Mouse (Mus musculus): ENCODE measurements around the gene Anapc15-ps.

The Anapc15-ps gene

DNA sequence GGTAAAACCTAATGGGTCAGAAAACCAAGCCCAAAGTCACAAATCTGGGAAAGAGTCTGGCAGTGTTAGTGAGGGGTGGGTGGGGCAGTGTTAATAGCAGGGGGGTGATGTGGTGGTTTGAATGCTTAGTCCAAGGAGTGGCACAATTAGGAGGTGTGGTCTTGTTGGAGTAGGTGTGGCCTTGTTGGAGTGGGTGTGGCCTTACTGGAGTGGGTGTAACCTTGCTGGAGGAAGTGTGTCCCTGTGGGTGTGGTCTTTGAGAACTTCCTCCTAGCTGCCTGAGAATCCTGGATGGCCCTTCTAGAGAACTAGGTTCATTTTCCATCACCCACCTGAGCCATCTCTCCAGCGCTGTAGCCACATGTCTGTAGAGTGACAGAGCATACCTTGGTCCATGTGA, 16.6 kb upstream of the Anapc15-ps start:
- peak; percentile 16 for DNase-seq (ENCODE audit: low read depth, low spot score)

DNA sequence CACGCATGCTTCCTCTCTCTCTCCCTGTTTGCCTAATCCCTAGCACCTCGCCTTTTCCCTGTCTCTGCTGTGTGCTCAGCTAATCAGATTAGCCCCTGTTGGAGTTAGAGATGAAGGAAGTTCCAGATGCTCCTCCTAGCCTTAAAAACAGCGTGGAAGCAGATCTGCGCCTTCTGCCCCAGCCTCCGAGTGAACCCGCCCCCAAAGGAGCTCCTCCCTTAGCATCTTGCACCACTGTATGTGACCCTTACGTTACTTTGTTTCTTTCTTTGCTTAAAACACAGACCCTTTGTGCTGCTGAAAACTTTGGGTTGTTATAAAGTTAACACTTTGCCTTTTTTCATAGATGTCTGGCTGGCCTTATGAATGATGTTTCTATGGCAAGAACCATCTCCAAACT, 15.8 kb upstream of the Anapc15-ps start:
- DNase-seq (ENCODE audit: low read depth, low spot score): no peak

DNA sequence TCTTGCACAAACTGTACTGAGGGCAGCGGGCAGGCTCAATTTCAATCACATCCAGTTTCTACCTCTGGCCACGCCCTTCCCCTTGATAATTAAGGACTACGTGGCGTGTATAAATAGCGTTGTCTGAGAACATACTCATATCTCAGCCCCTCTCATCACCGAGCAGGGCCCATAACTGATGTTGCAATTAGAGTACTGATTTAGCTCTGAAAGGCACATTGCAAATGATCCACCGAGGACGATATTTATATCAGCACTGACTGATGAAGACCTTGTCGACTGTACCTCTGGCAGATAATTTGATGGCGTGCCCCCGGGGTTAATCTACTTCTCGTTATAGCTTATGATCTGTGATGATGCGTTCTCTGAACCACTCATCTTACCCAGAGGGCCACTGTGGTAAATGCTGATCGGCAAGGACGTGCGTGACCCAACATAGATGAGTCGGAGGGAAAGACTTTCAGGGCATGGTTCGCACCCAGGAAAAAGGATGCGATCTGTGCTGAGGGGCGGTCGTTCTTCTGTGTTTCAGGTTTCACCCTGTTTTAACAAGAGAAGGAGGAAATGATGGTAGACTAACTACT, 14.4 kb upstream of the Anapc15-ps start:
- no peak for DNase-seq (ENCODE audit: low read depth, low spot score)

DNA sequence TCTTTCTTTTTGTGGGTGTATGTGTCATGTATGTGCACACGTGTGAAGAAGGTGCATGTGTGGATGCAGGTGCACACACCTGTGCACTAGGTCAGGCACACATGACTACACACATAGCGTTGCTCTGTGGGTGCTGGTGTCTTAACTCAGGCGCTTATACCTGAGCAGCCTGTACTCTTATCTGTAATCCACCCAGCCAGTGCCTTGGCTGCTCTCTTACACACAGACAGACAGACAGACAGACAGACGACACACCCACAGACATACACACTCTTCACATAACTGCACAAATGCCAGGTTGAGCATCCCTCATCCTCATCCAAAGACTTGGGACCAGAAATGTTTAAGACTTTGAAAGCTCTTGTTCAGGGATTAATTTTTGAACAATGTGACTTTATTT, 12.8 kb upstream of the Anapc15-ps start:
- no peak for DNase-seq (ENCODE audit: low read depth, low spot score)

DNA sequence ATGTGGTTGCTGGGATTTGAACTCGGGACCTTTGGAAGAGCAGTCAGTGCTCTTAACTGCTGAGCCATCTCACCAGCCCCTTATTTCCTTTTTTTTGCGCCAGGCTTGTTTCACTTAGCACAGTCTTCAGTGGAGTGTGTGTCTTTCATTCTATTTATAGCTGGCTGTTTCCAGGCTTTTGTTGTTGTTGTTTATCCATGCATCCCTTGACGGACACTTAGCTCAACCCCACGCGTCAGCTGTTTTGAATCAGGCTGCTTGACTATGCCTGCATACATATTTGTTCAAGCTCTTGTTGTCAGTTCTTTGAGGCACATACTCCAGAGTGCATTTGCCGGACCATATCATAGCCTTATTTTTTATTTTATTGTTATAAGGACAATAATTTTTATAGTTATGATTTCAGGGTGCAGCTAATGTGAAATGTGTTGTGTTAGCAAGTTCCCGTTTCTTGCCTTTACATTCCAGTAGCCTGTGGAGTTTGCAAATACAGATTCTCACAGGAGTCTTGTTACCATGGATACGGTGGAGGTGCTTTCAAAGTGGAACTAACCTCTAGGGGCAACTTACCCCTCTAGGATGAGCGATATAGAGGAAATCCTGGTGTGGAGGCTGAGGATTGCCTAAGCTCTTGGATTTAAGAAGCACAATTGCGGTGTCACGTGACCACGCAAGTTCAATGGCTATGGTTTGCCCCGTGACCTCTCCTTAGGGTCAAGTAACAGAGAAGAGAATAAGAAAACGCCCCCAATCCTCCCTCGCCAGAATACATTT, 11.7 kb upstream of the Anapc15-ps start:
- DNase-seq (ENCODE audit: low read depth, low spot score): no peak

DNA sequence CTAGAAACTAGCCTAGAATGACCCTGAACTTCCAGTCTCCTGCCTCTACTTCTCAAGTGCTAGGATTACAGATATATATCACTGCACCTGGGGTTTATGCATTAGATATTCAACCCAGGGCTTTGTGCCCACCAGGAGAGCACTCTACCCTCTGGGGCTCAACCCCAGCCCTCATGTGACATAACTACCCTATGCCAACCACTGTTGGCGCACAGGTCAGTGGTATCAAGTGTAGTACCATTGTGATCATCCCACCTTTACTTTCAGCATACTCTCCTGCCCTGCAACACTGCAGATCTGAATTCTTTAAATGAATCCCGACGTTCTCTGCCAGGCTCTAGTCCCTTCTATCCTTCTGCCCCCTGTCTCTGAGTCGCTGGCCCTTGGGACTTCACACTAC, 11.0 kb upstream of the Anapc15-ps start:
- DNase-seq (ENCODE audit: low read depth, low spot score): no peak

DNA sequence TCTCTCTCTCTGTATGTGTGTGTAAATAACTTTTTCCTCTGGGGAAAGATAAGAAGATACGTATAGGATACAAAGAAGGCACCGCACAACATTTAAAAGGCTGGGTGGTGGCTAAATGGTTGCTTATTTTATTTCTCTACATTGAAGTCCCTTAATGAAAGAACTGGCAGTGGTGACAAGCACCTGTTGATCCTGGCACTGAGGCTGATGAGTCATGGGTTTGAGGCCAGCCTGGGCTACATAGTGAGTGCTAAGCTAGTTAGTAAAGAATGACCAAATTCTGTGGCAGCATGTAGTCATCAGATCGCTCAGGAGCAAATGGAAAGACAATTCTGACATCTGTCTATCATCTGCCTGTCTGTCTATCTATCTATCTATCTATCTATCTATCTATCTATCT, 10.5 kb upstream of the Anapc15-ps start:
- no peak for DNase-seq (ENCODE audit: low read depth, low spot score)

DNA sequence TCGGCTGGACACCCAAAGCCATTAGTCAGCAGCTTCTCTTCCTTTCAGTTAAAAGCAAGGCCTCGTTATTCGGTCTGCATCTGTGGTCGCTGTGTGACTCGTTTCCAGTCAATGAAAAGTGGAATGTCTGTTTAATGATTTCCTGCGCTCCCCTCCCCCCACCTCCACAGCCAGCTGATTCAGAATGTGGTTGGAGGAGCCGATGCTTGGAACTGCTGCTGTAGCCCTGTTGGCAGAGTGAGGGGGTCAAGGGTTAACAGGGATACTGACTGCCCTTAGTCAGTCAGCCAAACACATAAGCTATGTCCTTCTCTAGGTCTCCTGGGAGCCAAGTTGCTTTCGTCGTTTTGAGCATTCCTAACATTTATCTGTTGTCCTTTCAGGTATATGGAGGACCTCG, 9.7 kb upstream of the Anapc15-ps start:
- no peak for DNase-seq (ENCODE audit: low read depth, low spot score)

DNA sequence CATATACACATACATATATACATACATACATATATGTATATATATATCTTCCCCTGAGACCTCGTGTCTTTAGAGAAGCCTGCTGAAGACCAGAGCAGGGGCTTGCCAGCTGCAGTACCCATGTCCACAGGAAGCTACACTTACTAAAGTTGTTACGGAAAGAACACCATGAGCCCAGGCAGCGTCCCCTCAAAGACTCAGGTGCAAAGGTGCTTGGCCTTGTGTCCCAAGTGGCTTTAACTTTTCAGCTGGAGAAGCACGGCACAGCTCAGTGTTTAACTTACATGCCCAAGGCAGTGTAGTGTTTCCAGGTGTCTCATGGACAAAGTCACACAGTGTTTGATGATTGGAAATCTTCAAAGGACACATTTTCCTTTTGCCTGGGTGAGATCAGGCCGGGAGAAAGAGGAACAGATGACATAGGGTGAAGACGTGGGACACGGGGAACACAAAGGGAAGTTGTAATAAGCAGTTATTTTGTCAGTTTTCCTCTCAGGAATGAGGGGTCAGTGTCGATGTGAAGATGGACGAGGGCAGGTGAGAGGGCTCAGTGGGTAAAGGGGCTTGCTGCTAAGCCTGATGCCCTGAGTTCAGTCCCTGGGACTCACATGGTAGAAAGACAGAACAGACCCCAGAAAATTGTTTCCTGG, 9.0 kb upstream of the Anapc15-ps start:
- DNase-seq (ENCODE audit: low read depth, low spot score): no peak

DNA sequence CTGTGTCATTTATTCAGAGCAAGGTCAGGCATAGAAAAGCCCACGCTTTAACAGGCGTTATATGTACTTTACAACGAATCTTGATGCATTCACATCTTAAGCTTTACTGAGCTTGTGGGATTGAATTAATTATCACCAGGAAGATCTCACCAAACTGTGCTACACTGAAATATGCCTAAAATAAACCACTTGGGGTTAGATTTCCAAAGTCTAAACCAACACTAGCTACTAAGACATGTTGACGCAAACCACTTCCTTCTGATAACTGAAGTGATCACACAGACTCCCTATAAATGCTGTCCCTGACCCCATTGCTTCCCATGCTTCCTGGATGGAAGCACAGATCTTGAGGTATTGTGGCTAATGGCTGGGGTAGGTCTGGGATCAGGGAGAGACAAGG, 8.2 kb upstream of the Anapc15-ps start:
- no peak for DNase-seq (ENCODE audit: low read depth, low spot score)

DNA sequence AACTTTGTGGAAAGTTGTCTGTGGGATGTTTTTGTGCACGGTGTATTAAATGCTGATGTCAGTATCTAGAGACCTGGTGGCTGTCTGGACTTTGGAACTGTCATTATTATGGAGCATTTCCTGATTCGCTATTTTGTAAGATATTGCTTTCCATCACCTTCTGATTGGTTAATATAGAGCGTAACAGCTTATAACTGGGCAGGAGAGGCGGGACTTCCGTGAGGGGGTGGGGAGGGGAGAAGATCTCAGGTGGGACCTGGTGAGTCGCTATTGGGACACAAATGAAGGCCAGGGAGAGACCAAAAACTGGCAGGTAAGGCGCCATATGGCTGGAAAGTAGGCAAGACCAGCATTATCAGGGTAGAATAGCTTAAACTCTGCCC, 7.8 kb upstream of the Anapc15-ps start:
- no peak for DNase-seq (ENCODE audit: low read depth, low spot score)

DNA sequence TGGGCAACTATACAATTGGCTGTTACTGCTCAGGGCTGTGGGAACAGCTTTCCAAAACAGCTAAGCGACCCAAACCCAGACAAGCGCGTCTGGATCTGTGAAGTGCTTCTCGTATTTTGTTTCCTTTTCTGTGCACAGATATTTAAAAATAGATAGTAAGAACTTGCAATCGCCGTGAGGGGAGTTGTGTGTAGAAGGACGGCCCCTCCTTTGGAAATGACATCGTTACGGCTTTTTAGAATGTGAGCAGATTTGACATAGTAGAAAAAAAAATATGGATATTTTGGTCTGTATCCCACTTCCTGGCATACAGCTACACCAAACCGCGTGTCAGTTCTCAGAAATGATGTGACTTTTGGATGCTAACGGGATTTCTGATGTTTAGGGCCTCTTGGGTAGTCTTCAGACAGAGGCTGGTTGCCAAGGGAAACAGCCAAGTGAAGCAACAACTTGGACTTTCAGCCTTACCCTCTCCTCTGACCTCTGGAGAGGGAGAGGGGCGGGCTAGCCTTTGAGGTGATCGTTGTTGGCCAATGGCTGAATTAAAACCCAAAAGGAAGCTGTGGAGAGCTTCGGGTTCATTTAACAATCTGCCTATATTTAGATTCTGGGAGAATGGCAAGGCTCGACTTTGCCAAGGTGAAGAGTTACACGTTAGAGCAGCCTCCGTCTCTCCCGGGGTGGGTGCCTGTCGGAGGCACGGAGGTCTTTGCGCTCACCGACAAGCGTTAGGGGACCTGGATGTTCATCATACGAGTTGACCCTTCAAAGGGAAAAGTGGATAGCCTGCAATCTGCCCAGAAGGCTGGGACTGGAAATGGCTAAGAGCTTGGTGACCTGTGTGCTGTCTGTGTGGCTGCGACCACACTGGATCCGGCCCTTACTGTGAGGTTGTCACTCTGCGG, 7.2 kb upstream of the Anapc15-ps start:
- no peak for DNase-seq (ENCODE audit: low read depth, low spot score)

DNA sequence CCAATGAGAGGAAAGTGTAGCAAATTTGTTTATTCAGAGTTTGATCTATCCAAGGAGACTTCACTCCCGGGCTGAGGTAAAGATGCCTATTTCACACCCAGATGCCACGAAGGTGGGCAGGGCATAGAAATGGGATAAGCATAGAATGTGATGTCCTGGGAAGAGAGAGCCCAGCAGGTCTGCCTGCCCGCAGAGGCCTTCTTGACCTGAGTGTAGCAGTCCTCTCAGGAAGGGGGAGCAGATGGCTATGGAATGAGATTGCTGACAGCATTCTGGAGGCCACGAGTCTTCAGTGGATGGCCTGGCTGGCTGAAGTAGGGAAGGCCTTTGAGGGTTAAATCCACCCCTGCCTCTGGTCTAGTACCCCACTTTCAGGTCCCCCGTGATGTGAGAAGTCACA, 5.9 kb upstream of the Anapc15-ps start:
- no peak for DNase-seq (ENCODE audit: low read depth, low spot score)

DNA sequence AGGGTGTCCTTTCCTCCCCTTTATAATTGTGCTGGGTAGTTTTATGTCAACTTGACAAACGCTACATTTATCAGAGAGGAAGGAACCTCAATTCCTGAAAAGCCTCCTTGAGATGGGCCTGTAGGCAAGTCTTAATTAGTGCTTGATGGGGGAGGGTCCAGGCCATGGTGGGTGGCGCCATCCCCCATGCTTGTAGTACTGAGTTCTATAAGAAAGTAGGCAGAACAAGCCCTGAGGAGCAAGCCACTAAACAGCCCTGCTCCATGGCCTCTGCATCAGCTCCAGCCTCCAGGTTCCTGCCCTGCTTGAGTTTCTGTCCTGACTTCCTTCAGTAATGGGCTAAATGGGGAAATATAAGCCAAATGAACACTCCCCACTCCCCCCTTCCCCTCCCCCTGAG, 5.4 kb upstream of the Anapc15-ps start:
- no peak for DNase-seq (ENCODE audit: low read depth, low spot score)

DNA sequence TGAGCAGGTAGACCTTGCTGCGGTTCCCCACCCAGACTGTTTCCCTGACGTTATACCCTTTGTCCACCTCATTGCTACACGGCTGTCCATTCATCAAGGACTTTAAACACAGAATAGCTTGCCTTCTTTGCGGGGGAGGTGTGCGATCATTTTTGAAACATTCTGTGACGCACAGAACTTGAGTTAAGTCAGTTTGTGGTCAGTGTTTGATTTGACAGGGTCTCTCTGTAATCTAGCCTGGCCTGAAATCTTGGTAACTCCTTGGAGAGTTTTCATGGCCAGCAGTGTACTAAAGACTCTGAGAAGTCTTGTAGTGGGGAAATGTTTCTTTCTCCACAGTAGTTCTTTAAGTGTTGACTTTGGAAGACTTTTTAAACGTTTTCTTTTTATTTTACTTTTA, 5.0 kb upstream of the Anapc15-ps start:
- DNase-seq (ENCODE audit: low read depth, low spot score): no peak

DNA sequence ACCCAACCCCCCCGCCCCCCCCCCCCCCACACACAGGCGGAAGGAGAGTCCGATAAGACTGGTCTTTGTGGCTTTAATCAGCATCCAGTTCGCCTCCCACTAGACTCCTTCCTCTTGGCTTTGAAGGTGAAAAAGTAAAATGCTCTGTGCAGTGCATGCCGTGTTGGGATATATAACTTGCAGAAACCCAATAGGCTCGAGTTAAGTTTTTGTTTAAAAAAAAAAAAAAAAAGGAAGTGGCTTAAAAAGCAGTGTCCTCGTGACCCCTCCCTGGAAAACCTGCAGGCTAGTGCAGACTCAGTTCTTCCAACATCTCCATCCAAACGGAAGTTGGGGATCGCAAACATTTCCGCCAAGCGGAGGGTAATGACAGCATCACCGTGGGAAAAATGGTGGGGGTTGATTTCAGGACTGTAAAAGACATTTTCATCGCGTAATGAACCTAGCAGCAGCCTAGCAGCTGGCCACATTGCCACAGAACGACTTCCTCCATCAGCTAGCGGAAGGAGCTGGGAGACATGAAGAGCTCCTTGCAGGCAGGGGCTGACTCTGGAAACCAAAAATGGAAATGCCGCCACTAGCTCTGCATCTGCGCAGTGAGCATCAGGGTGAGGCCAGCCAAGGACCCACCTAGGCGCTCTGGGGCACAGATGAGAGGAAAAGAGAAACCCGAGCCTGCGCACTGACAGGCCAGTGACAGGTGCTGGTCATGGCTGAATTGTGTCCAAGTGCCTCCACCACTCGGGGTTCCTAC, 4.3 kb upstream of the Anapc15-ps start:
- no peak for DNase-seq (ENCODE audit: low read depth, low spot score)

DNA sequence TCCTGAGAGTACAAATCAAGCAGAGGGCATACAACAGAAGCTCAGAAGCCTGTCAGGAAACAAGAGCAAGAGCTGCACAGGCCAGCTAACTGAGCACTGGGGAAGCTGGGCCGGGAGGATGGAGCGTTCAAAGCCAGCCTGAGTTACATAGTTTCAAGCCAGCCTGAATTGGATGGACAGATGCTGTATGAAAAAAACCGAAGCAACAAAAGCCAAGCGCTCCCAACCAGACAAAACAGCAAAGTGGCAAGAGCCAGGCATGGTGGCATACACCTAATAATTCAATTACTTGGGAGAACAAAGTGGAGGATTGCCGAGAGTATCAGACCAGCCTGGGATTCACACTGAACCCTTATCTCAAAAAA, 3.7 kb upstream of the Anapc15-ps start:
- no peak for DNase-seq (ENCODE audit: low read depth, low spot score)

DNA sequence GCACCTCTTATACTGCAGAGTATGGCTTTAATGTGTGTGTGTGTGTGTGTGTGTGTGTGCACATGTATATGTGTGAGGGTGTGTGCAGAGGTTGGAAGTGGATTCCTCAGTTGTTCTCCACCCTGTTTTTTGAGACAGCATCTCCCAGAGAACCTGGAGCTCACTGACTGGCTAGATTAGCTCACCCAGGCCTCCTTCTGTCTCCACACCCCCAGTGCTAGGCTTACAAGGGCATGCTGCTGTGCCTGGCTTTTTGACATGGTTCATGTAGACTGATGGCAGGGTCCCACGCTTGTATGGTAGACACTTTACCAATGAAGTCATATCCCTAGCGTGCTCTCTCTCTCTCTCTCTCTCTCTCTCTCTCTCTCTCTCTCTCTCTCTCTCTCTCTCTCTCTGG, 3.1 kb upstream of the Anapc15-ps start:
- DNase-seq (ENCODE audit: low read depth, low spot score): no peak

DNA sequence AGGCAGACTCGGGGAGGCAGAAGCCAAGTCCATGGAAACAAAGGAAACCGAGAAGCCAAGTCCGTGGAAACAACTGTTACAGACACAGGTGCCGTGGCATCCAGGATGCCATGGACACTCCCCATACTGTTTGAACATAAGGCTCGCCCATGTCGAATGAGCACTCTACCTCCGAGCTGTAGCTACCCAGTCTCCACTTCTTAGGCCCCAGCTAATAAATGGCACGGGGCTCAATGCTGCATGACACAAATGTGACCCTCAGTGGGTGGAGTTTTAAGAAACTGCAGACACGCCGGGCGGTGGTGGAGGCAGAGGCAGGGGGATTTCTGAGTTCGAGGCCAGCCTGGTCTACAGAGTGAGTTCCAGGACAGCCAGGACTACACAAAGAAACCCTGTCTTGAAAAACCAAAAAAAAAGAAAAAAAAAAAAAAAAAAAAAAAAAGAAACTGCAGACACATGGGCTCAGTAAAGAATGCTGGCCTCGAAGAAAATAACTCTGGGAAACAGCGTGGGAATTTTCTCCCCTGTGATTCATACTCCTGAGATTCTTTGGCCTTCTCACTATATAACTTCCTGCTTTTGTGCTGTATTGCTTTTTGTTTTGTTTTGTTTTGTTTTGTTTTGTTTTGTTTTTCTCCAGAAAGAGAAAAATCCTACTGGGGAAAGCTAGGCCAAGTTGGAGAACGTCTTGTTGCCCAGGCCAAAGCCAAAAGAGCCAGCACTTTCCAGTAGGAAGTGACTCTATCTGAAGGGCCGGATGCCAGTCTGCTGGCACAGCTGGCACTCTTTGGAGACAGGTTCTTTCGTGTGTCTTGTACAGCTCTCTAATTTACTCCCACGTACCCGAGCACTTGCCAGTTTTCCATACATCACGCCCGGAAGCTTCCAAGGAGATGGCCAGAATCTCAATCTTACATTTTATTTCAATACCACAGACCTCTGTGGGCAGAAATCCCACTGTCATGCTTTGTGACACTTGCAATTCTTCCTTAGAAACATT, 2.2 kb downstream of the Anapc15-ps start:
- DNase-seq (ENCODE audit: low read depth, low spot score): no peak

DNA sequence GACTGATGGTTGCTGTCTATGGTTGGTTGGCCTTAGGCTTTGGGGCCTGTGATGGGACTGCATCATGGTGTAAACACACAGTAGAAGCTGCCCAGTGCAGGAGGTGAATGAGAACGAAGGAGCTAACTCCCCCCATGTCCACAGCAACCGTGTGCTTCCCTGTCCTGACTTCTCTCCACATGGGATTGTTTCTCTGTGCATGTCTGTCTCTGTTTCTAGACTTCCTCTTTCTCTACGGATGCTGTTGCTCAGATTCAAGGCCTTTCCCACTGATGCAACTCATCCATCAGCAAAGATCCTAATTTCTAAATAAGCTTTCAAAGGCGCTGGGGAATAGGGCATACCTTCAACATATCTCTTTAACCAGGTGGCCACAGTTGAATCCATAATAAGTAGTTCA, 3.4 kb downstream of the Anapc15-ps start:
- no peak for DNase-seq (ENCODE audit: low read depth, low spot score)

Measured in c-Kit-negative CD71-positive TER-119-positive erythroid progenitor cells, embryonic 14.5 days (primary cell).